Comparison of ENCODE assay signal across 10 mouse cellular contexts in genomic region chrX:72012236-72012635, GRCm38 (mm10). TPM values are rescaled to one million over a fixed set of nuclear protein-coding genes. Genes with fewer than 3 reads are reported as not detected.
A peak's percentile ranks its signal among the peaks of the same experiment; 100 is the strongest.
DNase-seq lines count a peak whose midpoint lies in the region.
"Had no signal": no experiment of that assay in that cellular context is flagged by ENCODE, and none has a peak within 500 bp of the region (broad histone marks: within the 10 kb centered on the region; RNA-seq: fewer than 3 reads in every experiment).

No protein-coding gene starts in this region.

- no peak overlapping the region for H3K27ac ChIP-seq in heart, embryonic 10.5 days
- H3K27ac ChIP-seq: liver, embryonic 14.5 days had no signal

- H3K4me1 ChIP-seq in heart, embryonic 10.5 days, result no peaks in the 10 kb centered on the region

- H3K9me3 ChIP-seq in heart, embryonic 10.5 days, result no peaks in the 10 kb centered on the region

- WGBS in heart, embryonic 10.5 days, result 70% methylated on average over 9 of the region's 9 CpGs

- peak; percentile 95 for DNase-seq in heart, adult 11 months
- DNase-seq in heart, embryonic 10.5 days (ENCODE audit: low spot score), result no peak
- DNase-seq in retina, postnatal 1 day, result peak; percentile 18
- DNase-seq in retina, embryonic 14.5 days (ENCODE audit: low spot score), result no peak
- peak; percentile 10 to 54 for DNase-seq in left cerebral cortex, adult 9 months (ENCODE audit: low spot score in 2 of 2)
- DNase-seq in skeletal muscle tissue, adult 2 months (ENCODE audit: low read depth, low spot score), result peak; percentile 4
- DNase-seq in ovary, postnatal 14 days (ENCODE audit: low spot score), result no peak
- DNase-seq in layer of hippocampus, postnatal 36 days, result no peak

- no peaks in the 10 kb centered on the region for H3K36me3 ChIP-seq in heart, embryonic 10.5 days

- H3K4me3 ChIP-seq in heart, embryonic 10.5 days, result no peak overlapping the region

- no peaks in the 10 kb centered on the region for H3K27me3 ChIP-seq in heart, embryonic 10.5 days (ENCODE audit: insufficient read depth, poor library complexity, severe bottlenecking)

RNA-seq across cellular contexts. Expression of gene Cnga2, which starts 20.6 kb away (rescaled TPM):
- 0.06 TPM in 1 of 2 replicates, not detected in the other for polyA plus RNA-seq in heart, embryonic 10.5 days (2016; fragmentation: Nextera tagmentation; extraction: Ambion mirVana)
- total RNA-seq in layer of hippocampus, postnatal 36 days (2021), result not detected

RNA-seq across cellular contexts. Expression of gene Fate1, which starts 39.5 kb away (rescaled TPM):
- polyA plus RNA-seq in heart, embryonic 10.5 days (2016; fragmentation: Nextera tagmentation; extraction: Ambion mirVana), result 0.20 TPM in 1 of 2 replicates, not detected in the other
- total RNA-seq in layer of hippocampus, postnatal 36 days (2021), result not detected
- polyA plus RNA-seq: liver, embryonic 14.5 days; stomach, embryonic 14.5 days had no signal

RNA-seq across cellular contexts. Expression of gene Prrg3, which starts 49.8 kb away (rescaled TPM):
- polyA plus RNA-seq in heart, embryonic 10.5 days (2016; fragmentation: Nextera tagmentation; extraction: Ambion mirVana), result 4.8 and 4.9 TPM in 2 replicates
- total RNA-seq in layer of hippocampus, postnatal 36 days (2021), result 10 to 100 TPM; 18.4 to 20.6 TPM

Comparison
In these comparisons a context has a peak if more than half of its experiments do, and no peak if none do; other contexts are left out.
1. DNase-seq: peak in heart, adult 11 months (single experiment), retina, postnatal 1 day (single experiment), left cerebral cortex, adult 9 months (2 of 2) and skeletal muscle tissue, adult 2 months (single experiment); none in heart, embryonic 10.5 days (single experiment), retina, embryonic 14.5 days (single experiment), ovary, postnatal 14 days (single experiment) and layer of hippocampus, postnatal 36 days (0 of 2).